Mouse (Mus musculus): ENCODE measurements around the gene Pcnx4. TPM values are rescaled to one million over a fixed set of nuclear protein-coding genes. Genes with fewer than 3 reads are reported as not detected.

The Pcnx4 gene
- total and polyA plus RNA-seq, 2 experiments: 2.3 to 4.2 TPM

DNA sequence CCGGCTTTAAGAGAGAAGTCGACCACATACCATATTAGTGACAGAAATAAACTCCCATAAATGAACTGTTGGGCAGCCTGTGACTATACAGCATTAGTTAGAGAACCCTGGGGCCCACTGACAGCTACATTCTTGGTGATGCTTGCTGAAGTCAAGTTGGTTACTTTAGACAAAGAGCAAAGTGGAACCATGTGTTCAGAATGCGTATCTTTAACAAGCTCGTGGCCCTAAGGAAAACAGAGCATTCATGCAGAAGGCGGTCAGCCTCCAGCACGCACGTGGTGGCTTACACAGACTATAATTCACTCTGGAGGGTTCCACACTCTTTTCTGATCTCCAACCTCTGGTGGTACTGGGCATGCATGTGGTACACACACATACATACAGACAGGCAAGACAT lies 26.6 kb upstream of the Pcnx4 start:
- Histone ChIP-seq H3K4me1 (ENCODE audit: control insufficient read depth, insufficient read depth, low read length) (no peaks in the 10 kb centered on the region), H3K27me3 (ENCODE audit: control insufficient read depth, insufficient read depth, low read length) (no peaks in the 10 kb centered on the region), H3K4me3 (ENCODE audit: insufficient read depth, low read depth, low read length) (no peak overlapping the region), H3K27ac (replicated peaks; ENCODE audit: insufficient read depth, low read depth, low read length) (no peak overlapping the region), H3K36me3 (ENCODE audit: control insufficient read depth, insufficient read depth, low read length) (no peaks in the 10 kb centered on the region), H3K79me2 (ENCODE audit: control insufficient read depth, insufficient read depth, low read length) (no peaks in the 10 kb centered on the region), H3K9ac (ENCODE audit: low read depth, low read length) (no peak overlapping the region)
- DNase-seq (ENCODE audit: extremely low read depth, low read depth, low spot score): no peak
- TF ChIP-seq POLR2A (IDR thresholded peaks at IDR 0.05; ENCODE audit: extremely low read depth, insufficient read depth, low read length) (no peak), CTCF (IDR thresholded peaks at IDR 0.05; ENCODE audit: low read depth, low read length) (no peak)
- WGBS: 93% methylated on average over 7 of the region's 7 CpGs

DNA sequence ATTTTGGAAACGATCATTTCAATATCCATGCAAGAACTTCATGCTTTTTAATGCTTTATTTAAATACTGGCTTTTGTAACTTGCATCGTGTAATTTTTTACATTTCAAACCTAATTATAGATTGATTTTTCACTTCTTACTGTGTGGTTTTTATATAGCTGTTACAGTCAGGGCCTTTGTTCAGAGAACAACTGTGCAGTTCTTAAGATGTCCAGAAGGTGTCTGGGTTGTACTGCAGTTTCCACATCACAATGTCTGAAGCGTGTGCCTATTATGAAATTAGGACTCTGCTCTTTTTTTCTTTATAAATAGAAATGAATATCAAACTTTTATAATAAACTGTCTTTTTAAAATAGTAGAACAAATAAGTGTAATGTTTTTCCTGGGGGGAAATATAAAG lies 20.7 kb upstream of the Pcnx4 start:
- no peak for TF ChIP-seq POLR2A (IDR thresholded peaks at IDR 0.05; ENCODE audit: extremely low read depth, insufficient read depth, low read length)
- TF ChIP-seq CTCF (IDR thresholded peaks at IDR 0.05; ENCODE audit: low read depth, low read length): no peak
- H3K4me3 ChIP-seq (ENCODE audit: insufficient read depth, low read depth, low read length): no peak overlapping the region
- no peaks in the 10 kb centered on the region for H3K27me3 ChIP-seq (ENCODE audit: control insufficient read depth, insufficient read depth, low read length)
- no peaks in the 10 kb centered on the region for H3K4me1 ChIP-seq (ENCODE audit: control insufficient read depth, insufficient read depth, low read length)
- WGBS: 60% methylated on average over 3 of the region's 3 CpGs
- DNase-seq (ENCODE audit: extremely low read depth, low read depth, low spot score): peak; percentile 46
- H3K27ac ChIP-seq (replicated peaks; ENCODE audit: insufficient read depth, low read depth, low read length): no peak overlapping the region
- H3K79me2 ChIP-seq (ENCODE audit: control insufficient read depth, insufficient read depth, low read length): no peaks in the 10 kb centered on the region
- no peak overlapping the region for H3K9ac ChIP-seq (ENCODE audit: low read depth, low read length)
- H3K36me3 ChIP-seq (ENCODE audit: control insufficient read depth, insufficient read depth, low read length): no peaks in the 10 kb centered on the region

DNA sequence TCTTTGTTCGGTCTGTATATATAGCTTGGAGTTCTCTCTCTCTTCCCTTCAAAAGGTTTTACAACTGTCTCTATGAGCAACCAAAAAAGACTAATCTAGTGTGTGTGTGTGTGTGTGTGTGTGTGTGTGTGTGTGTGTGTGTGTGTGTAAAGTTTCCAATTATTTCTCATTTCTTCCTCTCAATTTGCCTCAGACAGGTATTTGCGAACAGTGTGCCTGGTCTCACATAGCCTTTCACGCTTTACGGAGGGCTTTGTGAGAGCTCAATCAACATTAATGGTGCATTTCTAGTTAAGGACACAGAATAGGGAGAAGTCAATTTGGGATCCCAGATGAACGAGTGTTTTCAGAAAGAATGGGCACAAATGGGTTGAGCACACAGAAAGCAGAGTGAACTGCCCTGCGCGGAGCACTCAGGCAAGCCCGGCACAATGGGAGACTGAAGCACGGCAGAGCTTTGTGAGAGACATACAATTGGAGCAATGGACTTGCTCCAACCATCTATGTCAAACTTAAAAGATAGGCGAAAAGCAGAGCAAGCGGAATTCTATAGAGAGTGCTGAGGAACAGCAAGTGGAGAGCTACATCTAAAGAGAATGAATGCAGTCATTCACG lies 18.0 kb upstream of the Pcnx4 start:
- H3K36me3 ChIP-seq (ENCODE audit: control insufficient read depth, insufficient read depth, low read length): no peaks in the 10 kb centered on the region
- no peak overlapping the region for H3K27ac ChIP-seq (replicated peaks; ENCODE audit: insufficient read depth, low read depth, low read length)
- H3K4me3 ChIP-seq (ENCODE audit: insufficient read depth, low read depth, low read length): no peak overlapping the region
- H3K9ac ChIP-seq (ENCODE audit: low read depth, low read length): no peak overlapping the region
- DNase-seq (ENCODE audit: extremely low read depth, low read depth, low spot score): no peak
- WGBS: 88% methylated on average over 12 of the region's 12 CpGs
- TF ChIP-seq POLR2A (IDR thresholded peaks at IDR 0.05; ENCODE audit: extremely low read depth, insufficient read depth, low read length) (no peak), CTCF (IDR thresholded peaks at IDR 0.05; ENCODE audit: low read depth, low read length) (no peak)
- H3K27me3 ChIP-seq (ENCODE audit: control insufficient read depth, insufficient read depth, low read length): no peaks in the 10 kb centered on the region
- H3K4me1 ChIP-seq (ENCODE audit: control insufficient read depth, insufficient read depth, low read length): no peaks in the 10 kb centered on the region
- no peaks in the 10 kb centered on the region for H3K79me2 ChIP-seq (ENCODE audit: control insufficient read depth, insufficient read depth, low read length)

DNA sequence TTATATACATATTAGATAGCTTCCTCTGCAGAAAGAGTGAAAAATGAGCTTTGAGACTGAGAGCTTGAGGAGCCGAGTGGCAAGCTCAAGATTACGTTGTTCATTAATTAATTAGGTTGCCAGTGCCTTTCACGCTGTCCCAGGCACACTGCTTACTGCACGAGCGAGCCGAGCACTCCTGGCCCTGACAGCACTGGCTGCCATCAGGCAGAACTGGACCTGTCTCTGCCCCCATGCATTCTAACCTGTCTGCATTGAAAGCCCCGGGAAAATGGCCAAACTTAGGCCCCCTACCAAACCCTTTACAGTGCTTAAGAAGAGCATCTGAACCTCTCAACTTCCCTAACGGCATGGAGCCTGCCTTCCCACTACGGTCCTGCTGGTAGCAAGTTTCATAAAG lies 16.8 kb upstream of the Pcnx4 start:
- Histone ChIP-seq H3K27ac (replicated peaks; ENCODE audit: insufficient read depth, low read depth, low read length) (no peak overlapping the region), H3K9ac (ENCODE audit: low read depth, low read length) (no peak overlapping the region), H3K4me3 (ENCODE audit: insufficient read depth, low read depth, low read length) (no peak overlapping the region), H3K27me3 (ENCODE audit: control insufficient read depth, insufficient read depth, low read length) (no peaks in the 10 kb centered on the region), H3K36me3 (ENCODE audit: control insufficient read depth, insufficient read depth, low read length) (no peaks in the 10 kb centered on the region), H3K4me1 (ENCODE audit: control insufficient read depth, insufficient read depth, low read length) (no peaks in the 10 kb centered on the region), H3K79me2 (ENCODE audit: control insufficient read depth, insufficient read depth, low read length) (no peaks in the 10 kb centered on the region)
- TF ChIP-seq POLR2A (IDR thresholded peaks at IDR 0.05; ENCODE audit: extremely low read depth, insufficient read depth, low read length) (no peak), CTCF (IDR thresholded peaks at IDR 0.05; ENCODE audit: low read depth, low read length) (no peak)
- 83% methylated on average over 9 of the region's 9 CpGs for WGBS
- no peak for DNase-seq (ENCODE audit: extremely low read depth, low read depth, low spot score)

DNA sequence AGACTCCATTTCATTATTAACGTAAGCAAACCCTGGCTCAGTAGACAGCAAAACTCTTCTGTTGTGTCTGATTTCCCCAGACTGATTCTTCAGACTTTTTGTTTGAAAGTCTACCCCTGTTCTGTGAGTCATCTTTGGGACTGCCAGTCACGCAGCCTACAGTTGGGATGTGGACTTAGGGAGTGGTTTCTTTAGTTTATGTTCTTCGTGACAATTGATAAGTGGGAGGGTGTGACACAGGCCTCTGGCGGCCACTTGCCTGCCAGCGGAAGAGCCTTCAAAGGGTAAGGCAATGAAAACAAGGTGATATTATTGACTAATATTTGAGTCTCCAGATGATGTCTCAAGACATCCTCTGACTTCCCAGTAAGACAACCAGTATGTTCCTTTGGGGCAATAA lies 16.3 kb upstream of the Pcnx4 start:
- TF ChIP-seq POLR2A (IDR thresholded peaks at IDR 0.05; ENCODE audit: extremely low read depth, insufficient read depth, low read length): no peak
- TF ChIP-seq CTCF (IDR thresholded peaks at IDR 0.05; ENCODE audit: low read depth, low read length): no peak
- Histone ChIP-seq H3K4me3 (ENCODE audit: insufficient read depth, low read depth, low read length) (no peak overlapping the region), H3K79me2 (ENCODE audit: control insufficient read depth, insufficient read depth, low read length) (no peaks in the 10 kb centered on the region), H3K27ac (replicated peaks; ENCODE audit: insufficient read depth, low read depth, low read length) (no peak overlapping the region), H3K9ac (ENCODE audit: low read depth, low read length) (no peak overlapping the region), H3K27me3 (ENCODE audit: control insufficient read depth, insufficient read depth, low read length) (no peaks in the 10 kb centered on the region), H3K4me1 (ENCODE audit: control insufficient read depth, insufficient read depth, low read length) (no peaks in the 10 kb centered on the region), H3K36me3 (ENCODE audit: control insufficient read depth, insufficient read depth, low read length) (no peaks in the 10 kb centered on the region)
- no peak for DNase-seq (ENCODE audit: extremely low read depth, low read depth, low spot score)
- 88% methylated on average over 5 of the region's 5 CpGs for WGBS

DNA sequence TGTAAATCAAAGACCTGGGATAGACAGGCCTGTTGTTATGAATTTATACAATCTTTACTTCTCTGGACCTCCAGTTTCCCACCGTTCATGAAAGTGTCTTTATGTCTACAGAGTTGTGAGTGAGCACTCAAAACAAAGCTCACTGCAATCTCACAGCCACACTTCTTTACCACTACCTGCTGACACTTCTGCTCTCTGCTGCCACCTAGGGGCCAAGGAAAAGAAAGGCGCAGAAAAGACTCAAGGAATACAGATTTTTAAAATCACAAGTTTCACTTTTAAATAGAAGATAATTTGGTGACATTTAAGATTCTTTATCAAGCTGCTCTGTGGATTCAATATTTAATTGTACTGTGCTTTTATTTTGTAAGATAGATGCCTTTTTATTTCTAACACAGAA lies 15.5 kb upstream of the Pcnx4 start:
- Histone ChIP-seq H3K27ac (replicated peaks; ENCODE audit: insufficient read depth, low read depth, low read length) (no peak overlapping the region), H3K36me3 (ENCODE audit: control insufficient read depth, insufficient read depth, low read length) (no peaks in the 10 kb centered on the region), H3K79me2 (ENCODE audit: control insufficient read depth, insufficient read depth, low read length) (no peaks in the 10 kb centered on the region), H3K9ac (ENCODE audit: low read depth, low read length) (no peak overlapping the region), H3K27me3 (ENCODE audit: control insufficient read depth, insufficient read depth, low read length) (no peaks in the 10 kb centered on the region), H3K4me3 (ENCODE audit: insufficient read depth, low read depth, low read length) (no peak overlapping the region), H3K4me1 (ENCODE audit: control insufficient read depth, insufficient read depth, low read length) (no peaks in the 10 kb centered on the region)
- peak; percentile 43 for DNase-seq (ENCODE audit: extremely low read depth, low read depth, low spot score)
- 4% methylated on average over 2 of the region's 2 CpGs for WGBS
- TF ChIP-seq CTCF (IDR thresholded peaks at IDR 0.05; ENCODE audit: low read depth, low read length): peak; percentile 63; the same call in 1 of the 2 replicates
- TF ChIP-seq POLR2A (IDR thresholded peaks at IDR 0.05; ENCODE audit: extremely low read depth, insufficient read depth, low read length): no peak

All from liver, adult 2 months (tissue).